Mouse (Mus musculus): ENCODE measurements around the gene Bud13.

DNA sequence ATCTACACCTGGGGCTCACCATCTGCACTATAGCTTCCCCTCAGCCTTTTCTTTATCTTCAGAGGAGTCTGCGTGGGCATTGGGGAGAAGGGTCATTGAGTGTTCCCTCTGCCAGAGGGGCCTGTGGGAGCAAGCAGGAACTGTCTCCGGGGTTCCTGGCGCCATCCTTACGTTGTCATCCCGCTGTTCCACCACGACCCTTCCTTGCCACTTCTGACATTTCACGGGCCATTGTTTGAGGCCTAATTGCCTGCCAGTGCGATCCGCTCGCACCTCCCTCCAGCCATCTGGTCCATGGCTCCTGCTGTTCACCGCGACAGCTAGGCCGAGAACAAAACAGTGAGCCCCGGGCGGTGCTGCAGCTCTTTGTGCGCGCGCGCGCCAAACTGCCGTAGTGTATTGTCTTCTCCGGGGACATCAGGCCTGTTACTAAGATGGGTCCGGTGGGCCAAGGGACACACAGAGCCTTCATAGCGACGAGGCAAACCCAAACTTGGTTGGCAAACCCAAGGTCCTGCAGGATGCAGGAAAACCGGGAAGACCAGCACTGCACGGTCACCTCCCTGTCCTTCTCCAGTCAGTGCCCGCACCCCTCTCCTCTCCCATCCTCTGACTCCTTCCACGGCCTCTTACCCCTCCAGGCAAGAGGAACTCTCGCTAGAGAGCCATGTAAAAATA, 45.9 kb downstream of the Bud13 start:
- TF ChIP-seq POLR2A (IDR thresholded peaks at IDR 0.05; ENCODE audit: low read depth, low read length) = no peak
- TF ChIP-seq CTCF (IDR thresholded peaks at IDR 0.05; ENCODE audit: extremely low read depth, insufficient read depth, insufficient read length, insufficient replicate concordance) = no peak

All from spleen, adult 2 months (tissue).